Mouse (Mus musculus): ENCODE measurements around the gene Ccl4. TPM values are rescaled to one million over a fixed set of nuclear protein-coding genes. Genes with fewer than 3 reads are reported as not detected.
A peak's percentile ranks its signal among the peaks of the same experiment; 100 is the strongest.

Ccl4 gene
- total and polyA plus RNA-seq, 2 experiments from 2014 or later: 0.58 TPM; not detected in 1

- Histone ChIP-seq H3K4me2 (ENCODE audit: low read depth) (no peak overlapping the region), H3K27me3 (ENCODE audit: insufficient read depth, low read length) (no peaks in the 10 kb centered on the region), H3K36me3 (ENCODE audit: insufficient read depth) (no peaks in the 10 kb centered on the region), H3K4me1 (ENCODE audit: insufficient read depth) (0 out of 2 replicates have a peak, but pooled peaks cover 6% of the 10 kb centered on the region), H3K27ac (ENCODE audit: low read depth, low read length) (no peak overlapping the region), H3K9ac (no peak overlapping the region), H3K4me3 (ENCODE audit: low read depth, low read length) (no peak overlapping the region), H3K9me3 (ENCODE audit: low read length) (no peaks in the 10 kb centered on the region)
- 84% methylated on average over 2 of the region's 2 CpGs for WGBS
- TF ChIP-seq CTCF (IDR thresholded peaks at IDR 0.05; ENCODE audit: low read depth): no peak
- DNase-seq (no peak), ATAC-seq (no peak)
Observed at GRCm38 (mm10) chr11:83631065-83631464, 31.3 kb upstream of the Ccl4 start.

DNA sequence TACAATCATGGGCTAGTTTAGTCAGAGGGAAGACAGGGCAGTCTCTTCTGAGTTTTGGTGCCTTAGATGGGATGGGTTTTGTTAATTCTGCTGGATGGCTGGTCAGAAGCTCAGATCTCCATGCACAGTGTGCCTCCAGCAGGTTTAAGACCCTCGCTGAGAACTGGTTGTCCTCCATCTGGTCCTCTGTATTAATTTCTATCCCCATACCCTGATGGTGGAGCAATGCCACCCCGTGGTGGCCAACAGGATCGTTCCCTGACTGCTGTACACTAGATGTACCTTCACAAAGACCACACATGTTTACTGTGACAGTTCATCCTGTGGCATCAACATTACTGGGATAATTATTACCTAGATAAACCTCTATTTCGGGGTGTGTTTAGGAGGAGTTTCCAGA, 29.6 kb upstream of the Ccl4 start:
- 82% methylated on average over 4 of the region's 4 CpGs for WGBS
- DNase-seq: no peak
- Histone ChIP-seq H3K9me3 (ENCODE audit: low read length) (no peaks in the 10 kb centered on the region), H3K27me3 (ENCODE audit: insufficient read depth, low read length) (no peaks in the 10 kb centered on the region), H3K27ac (ENCODE audit: low read depth, low read length) (no peak overlapping the region), H3K9ac (no peak overlapping the region), H3K4me3 (ENCODE audit: low read depth, low read length) (no peak overlapping the region), H3K4me2 (ENCODE audit: low read depth) (no peak overlapping the region), H3K4me1 (ENCODE audit: insufficient read depth) (0 out of 2 replicates have a peak, but pooled peaks cover 6% of the 10 kb centered on the region), H3K36me3 (ENCODE audit: insufficient read depth) (no peaks in the 10 kb centered on the region)
- TF ChIP-seq CTCF (IDR thresholded peaks at IDR 0.05; ENCODE audit: low read depth): no peak
- no peak for ATAC-seq

DNA sequence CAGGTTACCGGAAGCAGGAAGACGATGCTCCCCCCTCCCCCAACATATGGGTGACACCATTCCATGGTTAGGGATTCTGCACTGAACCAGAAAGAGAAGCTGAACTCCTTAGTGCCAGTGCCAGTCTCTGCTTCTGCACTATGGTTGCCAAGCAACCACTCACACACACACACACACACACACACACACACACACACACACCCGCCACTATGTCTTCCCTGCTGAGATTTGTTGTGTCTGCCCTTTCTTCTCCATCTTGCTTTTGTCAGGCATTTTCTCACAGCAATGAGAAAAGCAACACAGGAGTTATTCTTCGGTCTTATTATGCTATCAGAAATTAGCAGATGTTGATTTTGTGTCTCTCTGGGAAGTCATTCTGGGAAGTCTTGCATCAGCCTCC, 28.0 kb upstream of the Ccl4 start:
- H3K9ac ChIP-seq: no peak overlapping the region
- ATAC-seq (peak; percentile 85; the same call in 1 of the 2 replicates), DNase-seq (peak; percentile 56)
- H3K36me3 ChIP-seq (ENCODE audit: insufficient read depth): no peaks in the 10 kb centered on the region
- H3K27me3 ChIP-seq (ENCODE audit: insufficient read depth, low read length): no peaks in the 10 kb centered on the region
- no peak for TF ChIP-seq CTCF (IDR thresholded peaks at IDR 0.05; ENCODE audit: low read depth)
- H3K4me3 ChIP-seq (ENCODE audit: low read depth, low read length): no peak overlapping the region
- 22% methylated on average over 4 of the region's 4 CpGs for WGBS
- no peaks in the 10 kb centered on the region for H3K9me3 ChIP-seq (ENCODE audit: low read length)
- no peak overlapping the region for H3K4me2 ChIP-seq (ENCODE audit: low read depth)
- peak overlapping the region; percentile 45 for H3K27ac ChIP-seq (ENCODE audit: low read depth, low read length)
- 0 out of 2 replicates have a peak, but pooled peaks cover 6% of the 10 kb centered on the region for H3K4me1 ChIP-seq (ENCODE audit: insufficient read depth)

DNA sequence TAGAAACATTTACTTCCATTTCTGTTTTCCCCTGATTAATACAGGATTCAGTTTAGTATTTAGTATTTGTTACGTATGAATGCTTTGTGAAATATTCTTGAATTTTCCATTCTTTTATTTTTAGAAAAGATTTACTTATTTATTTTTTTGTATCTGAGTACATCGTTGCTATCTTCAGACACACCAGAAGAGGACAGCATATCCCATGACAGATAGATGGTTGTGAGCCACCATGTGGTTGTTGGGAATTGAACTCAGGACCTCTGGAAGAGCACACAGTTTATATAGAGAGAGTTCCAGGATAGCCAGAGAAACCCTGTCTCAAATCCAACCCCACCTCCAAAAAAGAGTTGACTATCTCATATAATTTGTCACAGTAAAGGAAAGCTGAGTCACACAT, 27.5 kb upstream of the Ccl4 start:
- DNase-seq (no peak), ATAC-seq (no peak)
- no peaks in the 10 kb centered on the region for H3K9me3 ChIP-seq (ENCODE audit: low read length)
- TF ChIP-seq CTCF (IDR thresholded peaks at IDR 0.05; ENCODE audit: low read depth): no peak
- WGBS: 85% methylated on average over 2 of the region's 2 CpGs
- no peaks in the 10 kb centered on the region for H3K27me3 ChIP-seq (ENCODE audit: insufficient read depth, low read length)
- H3K36me3 ChIP-seq (ENCODE audit: insufficient read depth): no peaks in the 10 kb centered on the region
- H3K4me1 ChIP-seq (ENCODE audit: insufficient read depth): 0 out of 2 replicates have a peak, but pooled peaks cover 6% of the 10 kb centered on the region
- H3K9ac ChIP-seq: no peak overlapping the region
- no peak overlapping the region for H3K4me3 ChIP-seq (ENCODE audit: low read depth, low read length)
- H3K4me2 ChIP-seq (ENCODE audit: low read depth): no peak overlapping the region
- H3K27ac ChIP-seq (ENCODE audit: low read depth, low read length): 0 out of 2 replicates have a peak overlapping the region, but pooled peaks have one; percentile 45

DNA sequence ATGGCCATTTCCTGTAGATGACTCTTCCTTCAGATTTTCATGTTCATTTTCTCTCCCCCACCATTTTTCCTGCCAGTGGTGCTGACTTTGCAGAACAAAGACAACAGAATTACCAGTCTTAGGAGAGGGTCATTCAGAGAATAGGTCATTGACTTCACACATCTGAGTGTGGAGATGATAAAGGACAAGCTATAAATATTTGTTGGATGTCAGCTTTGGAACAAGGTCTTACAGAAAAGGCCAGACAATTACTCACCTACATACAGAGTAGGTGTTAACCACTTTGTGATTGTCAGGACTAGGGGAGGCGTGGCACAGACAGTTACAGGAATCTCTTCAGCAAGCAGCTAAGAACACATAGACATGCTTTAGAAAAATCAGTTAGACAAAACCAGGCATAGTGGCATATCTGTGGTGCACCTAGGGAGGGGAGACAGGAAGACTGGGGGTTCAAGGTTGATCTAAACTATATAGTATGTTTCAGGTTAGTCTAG, 25.6 kb upstream of the Ccl4 start:
- H3K4me1 ChIP-seq (ENCODE audit: insufficient read depth): 0 out of 2 replicates have a peak, but pooled peaks cover 6% of the 10 kb centered on the region
- DNase-seq (no peak), ATAC-seq (no peak)
- 87% methylated on average over 1 of the region's 1 CpGs for WGBS
- no peaks in the 10 kb centered on the region for H3K36me3 ChIP-seq (ENCODE audit: insufficient read depth)
- no peaks in the 10 kb centered on the region for H3K9me3 ChIP-seq (ENCODE audit: low read length)
- H3K4me3 ChIP-seq (ENCODE audit: low read depth, low read length): no peak overlapping the region
- H3K4me2 ChIP-seq (ENCODE audit: low read depth): no peak overlapping the region
- no peak overlapping the region for H3K9ac ChIP-seq
- H3K27ac ChIP-seq (ENCODE audit: low read depth, low read length): no peak overlapping the region
- no peak for TF ChIP-seq CTCF (IDR thresholded peaks at IDR 0.05; ENCODE audit: low read depth)
- no peaks in the 10 kb centered on the region for H3K27me3 ChIP-seq (ENCODE audit: insufficient read depth, low read length)

DNA sequence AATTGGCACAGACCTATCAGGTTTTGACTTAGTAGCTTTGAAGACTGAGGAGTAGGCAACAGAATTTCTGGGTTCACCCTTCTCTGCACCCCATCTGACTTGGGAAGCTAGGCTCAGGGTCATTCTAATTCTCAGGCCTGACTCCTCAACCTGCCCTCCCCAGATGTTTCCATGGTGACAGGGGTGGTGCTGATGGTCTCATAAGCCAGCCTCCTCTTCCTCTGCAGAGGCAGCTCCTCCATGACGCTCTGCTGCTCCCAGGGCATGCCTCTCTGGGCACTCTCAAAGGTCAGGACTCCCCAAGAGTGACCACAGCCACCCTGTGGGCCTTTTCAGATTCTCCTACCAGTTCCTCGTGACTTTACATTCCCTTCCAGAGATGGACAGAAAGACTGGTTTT, 23.4 kb upstream of the Ccl4 start:
- Histone ChIP-seq H3K9ac (no peak overlapping the region), H3K36me3 (ENCODE audit: insufficient read depth) (no peaks in the 10 kb centered on the region), H3K27ac (ENCODE audit: low read depth, low read length) (no peak overlapping the region), H3K4me1 (ENCODE audit: insufficient read depth) (0 out of 2 replicates have a peak, but pooled peaks cover 3% of the 10 kb centered on the region), H3K27me3 (ENCODE audit: insufficient read depth, low read length) (no peaks in the 10 kb centered on the region), H3K4me3 (ENCODE audit: low read depth, low read length) (no peak overlapping the region), H3K9me3 (ENCODE audit: low read length) (no peaks in the 10 kb centered on the region), H3K4me2 (ENCODE audit: low read depth) (no peak overlapping the region)
- DNase-seq (no peak), ATAC-seq (no peak)
- TF ChIP-seq CTCF (IDR thresholded peaks at IDR 0.05; ENCODE audit: low read depth): no peak
- WGBS: 62% methylated on average over 2 of the region's 2 CpGs

- 70% methylated on average over 3 of the region's 3 CpGs for WGBS
- no peak for TF ChIP-seq CTCF (IDR thresholded peaks at IDR 0.05; ENCODE audit: low read depth)
Observed at GRCm38 (mm10) chr11:83639533-83639932, 22.9 kb upstream of the Ccl4 start.

More at GRCm38 (mm10) chr11:83639533-83639932, 22.9 kb upstream of the Ccl4 start:
- Histone ChIP-seq H3K9me3 (ENCODE audit: low read length) (no peaks in the 10 kb centered on the region), H3K4me2 (ENCODE audit: low read depth) (no peak overlapping the region), H3K9ac (no peak overlapping the region), H3K4me3 (ENCODE audit: low read depth, low read length) (no peak overlapping the region), H3K4me1 (ENCODE audit: insufficient read depth) (no peaks in the 10 kb centered on the region), H3K27me3 (ENCODE audit: insufficient read depth, low read length) (no peaks in the 10 kb centered on the region), H3K36me3 (ENCODE audit: insufficient read depth) (no peaks in the 10 kb centered on the region), H3K27ac (ENCODE audit: low read depth, low read length) (no peak overlapping the region)
- ATAC-seq (no peak), DNase-seq (no peak)
